Mouse (Mus musculus): ENCODE results near the gene Tmem40. TPM values are rescaled to one million over a fixed set of nuclear protein-coding genes. Genes with fewer than 3 reads are reported as not detected.
A peak's percentile ranks its signal among the peaks of the same experiment; 100 is the strongest.

The Tmem40 gene
- polyA plus RNA-seq, 1 experiment from 2014 or later = 90.6 TPM

DNA sequence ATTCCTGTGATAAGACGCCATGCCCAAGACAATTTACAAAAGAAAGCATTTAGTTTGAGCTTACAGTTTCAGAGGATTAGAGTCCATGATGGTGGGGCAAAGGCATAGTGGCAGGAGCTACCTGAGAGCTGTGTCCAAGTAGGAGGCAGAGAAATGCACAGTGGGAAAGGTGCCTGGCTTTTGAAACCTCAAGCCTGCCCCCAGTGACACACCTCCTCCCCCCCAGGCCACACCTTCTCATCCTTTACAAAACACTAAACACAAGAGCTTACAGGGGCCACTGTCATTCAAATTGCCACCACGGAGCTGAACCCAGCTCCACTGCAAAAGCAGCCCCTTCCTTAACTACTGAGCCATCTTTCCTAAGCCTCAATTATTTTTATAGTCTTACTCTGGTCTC is 34.6 kb downstream of the Tmem40 start:
- no peaks in the 10 kb centered on the region for H3K9me3 ChIP-seq (ENCODE audit: control insufficient read depth, low read length)
- no peaks in the 10 kb centered on the region for H3K36me3 ChIP-seq (ENCODE audit: control insufficient read depth, insufficient read depth, low read length)
- no peak overlapping the region for H3K27ac ChIP-seq (replicated peaks)
- DNase-seq (ENCODE audit: low spot score) (no peak), ATAC-seq (ENCODE audit: low FRiP score, low TSS enrichment) (no peak)
- 74% methylated on average over 2 of the region's 2 CpGs for WGBS
- no peak for TF ChIP-seq CTCF (IDR thresholded peaks at IDR 0.05; ENCODE audit: low read depth)
- TF ChIP-seq EP300 (optimal IDR thresholded peaks at IDR 0.05) = no peak
- no peaks in the 10 kb centered on the region for H3K27me3 ChIP-seq (ENCODE audit: control insufficient read depth, insufficient read depth, low read length)
- no peak overlapping the region for H3K4me3 ChIP-seq (ENCODE audit: low read depth, low read length)
- H3K9ac ChIP-seq (ENCODE audit: low read length) = no peak overlapping the region
- H3K4me2 ChIP-seq (replicated peaks; ENCODE audit: low read depth) = no peak overlapping the region
- H3K4me1 ChIP-seq (replicated peaks; ENCODE audit: control insufficient read depth, insufficient read depth) = no peaks in the 10 kb centered on the region

DNA sequence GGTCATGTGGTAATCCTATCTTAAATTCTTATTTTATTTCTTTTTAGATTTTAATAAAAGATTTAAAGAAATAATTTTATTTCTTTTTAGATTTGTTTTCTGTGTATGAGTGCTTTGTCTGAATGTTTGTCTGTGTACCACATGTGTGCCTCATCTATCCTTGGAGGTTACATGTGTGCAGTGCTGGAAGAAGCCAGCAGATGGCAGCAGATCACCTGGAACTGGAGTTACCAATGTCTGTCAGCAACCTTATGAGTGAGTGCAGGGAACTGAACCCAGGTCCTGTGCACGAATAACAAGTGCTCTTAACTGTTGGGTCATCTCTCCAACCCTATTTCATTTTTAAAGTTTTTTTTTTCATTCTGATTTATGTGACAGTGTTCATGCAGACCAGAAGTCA is 35.1 kb downstream of the Tmem40 start:
- 86% methylated on average over 1 of the region's 1 CpGs for WGBS
- H3K9ac ChIP-seq (ENCODE audit: low read length) = no peak overlapping the region
- no peak overlapping the region for H3K4me2 ChIP-seq (replicated peaks; ENCODE audit: low read depth)
- no peak overlapping the region for H3K4me3 ChIP-seq (ENCODE audit: low read depth, low read length)
- TF ChIP-seq CTCF (IDR thresholded peaks at IDR 0.05; ENCODE audit: low read depth) (peak; percentile 76), EP300 (optimal IDR thresholded peaks at IDR 0.05) (no peak)
- no peak for ATAC-seq (ENCODE audit: low FRiP score, low TSS enrichment)
- H3K27me3 ChIP-seq (ENCODE audit: control insufficient read depth, insufficient read depth, low read length) = no peaks in the 10 kb centered on the region
- no peaks in the 10 kb centered on the region for H3K36me3 ChIP-seq (ENCODE audit: control insufficient read depth, insufficient read depth, low read length)
- DNase-seq (ENCODE audit: low spot score) = peak; percentile 33
- no peak overlapping the region for H3K27ac ChIP-seq (replicated peaks)
- H3K4me1 ChIP-seq (replicated peaks; ENCODE audit: control insufficient read depth, insufficient read depth) = no peaks in the 10 kb centered on the region
- no peaks in the 10 kb centered on the region for H3K9me3 ChIP-seq (ENCODE audit: control insufficient read depth, low read length)

- no peak overlapping the region for H3K27ac ChIP-seq (replicated peaks)
- H3K9ac ChIP-seq (ENCODE audit: low read length) = no peak overlapping the region
- H3K4me1 ChIP-seq (replicated peaks; ENCODE audit: control insufficient read depth, insufficient read depth) = no peaks in the 10 kb centered on the region
- H3K4me2 ChIP-seq (replicated peaks; ENCODE audit: low read depth) = no peak overlapping the region
- H3K4me3 ChIP-seq (ENCODE audit: low read depth, low read length) = no peak overlapping the region
- 53% methylated on average over 5 of the region's 5 CpGs for WGBS
- TF ChIP-seq EP300 (optimal IDR thresholded peaks at IDR 0.05) (no peak), CTCF (IDR thresholded peaks at IDR 0.05; ENCODE audit: low read depth) (no peak)
- no peaks in the 10 kb centered on the region for H3K27me3 ChIP-seq (ENCODE audit: control insufficient read depth, insufficient read depth, low read length)
- no peaks in the 10 kb centered on the region for H3K36me3 ChIP-seq (ENCODE audit: control insufficient read depth, insufficient read depth, low read length)
- ATAC-seq (ENCODE audit: low FRiP score, low TSS enrichment) = no peak
- no peaks in the 10 kb centered on the region for H3K9me3 ChIP-seq (ENCODE audit: control insufficient read depth, low read length)
- DNase-seq (ENCODE audit: low spot score) = no peak
Measured at GRCm38 (mm10) chr6:115722246-115722645, 40.0 kb downstream of the Tmem40 start.

DNA sequence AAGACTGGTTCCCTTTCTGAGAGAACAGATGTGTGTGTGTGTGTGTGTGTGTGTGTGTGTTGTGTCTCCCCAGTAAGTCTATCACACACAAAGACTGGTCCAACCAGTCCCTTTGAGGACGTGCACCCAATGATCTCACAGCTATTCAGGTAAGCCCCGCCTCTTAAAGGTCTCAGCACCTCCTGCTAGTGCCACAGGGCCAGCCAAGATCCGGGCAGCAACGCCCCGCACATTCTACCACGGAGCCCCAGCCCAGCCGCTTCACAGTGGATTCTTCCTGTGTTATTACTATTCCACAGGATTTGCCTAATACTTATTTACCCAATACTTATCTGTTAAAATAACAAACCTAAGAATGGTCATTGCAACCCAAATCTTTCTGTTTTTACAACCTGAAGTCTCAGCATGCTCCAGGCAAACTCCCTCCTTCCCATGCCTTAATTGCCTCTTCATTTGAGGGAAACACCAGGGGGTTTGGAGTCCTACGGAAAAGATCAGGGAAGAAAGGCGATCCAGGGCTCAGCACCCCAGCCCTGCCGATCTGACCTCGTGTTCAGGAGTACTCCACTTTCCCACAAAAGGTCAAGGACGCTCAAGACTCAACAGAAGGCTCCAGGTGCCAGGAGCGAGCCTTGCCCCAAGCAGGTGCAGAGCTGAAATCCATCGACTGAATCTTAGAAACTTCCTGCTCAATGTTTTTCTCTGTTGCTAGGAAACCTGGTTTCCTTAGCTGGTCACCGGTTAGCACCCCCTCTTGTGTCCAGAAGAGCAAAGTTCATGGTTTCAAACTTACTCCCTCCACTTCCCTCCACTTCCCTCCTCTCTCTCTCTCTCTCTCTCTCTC is 44.3 kb downstream of the Tmem40 start:
- H3K4me1 ChIP-seq (replicated peaks; ENCODE audit: control insufficient read depth, insufficient read depth) = no peaks in the 10 kb centered on the region
- H3K9me3 ChIP-seq (ENCODE audit: control insufficient read depth, low read length) = no peaks in the 10 kb centered on the region
- peak overlapping the region; percentile 12; the same call in 1 of the 2 replicates for H3K4me3 ChIP-seq (ENCODE audit: low read depth, low read length)
- peak overlapping the region; percentile 91 for H3K27ac ChIP-seq (replicated peaks)
- peak overlapping the region; percentile 50; the same call in 1 of the 2 replicates for H3K9ac ChIP-seq (ENCODE audit: low read length)
- 2% methylated on average over 15 of the region's 15 CpGs for WGBS
- peak overlapping the region; percentile 48 for H3K4me2 ChIP-seq (replicated peaks; ENCODE audit: low read depth)
- ATAC-seq (ENCODE audit: low FRiP score, low TSS enrichment) (peak; percentile 96), DNase-seq (ENCODE audit: low spot score) (peak; percentile 85)
- no peaks in the 10 kb centered on the region for H3K27me3 ChIP-seq (ENCODE audit: control insufficient read depth, insufficient read depth, low read length)
- TF ChIP-seq EP300 (optimal IDR thresholded peaks at IDR 0.05) = no peak
- TF ChIP-seq CTCF (IDR thresholded peaks at IDR 0.05; ENCODE audit: low read depth) = peak; percentile 69
- H3K36me3 ChIP-seq (ENCODE audit: control insufficient read depth, insufficient read depth, low read length) = no peaks in the 10 kb centered on the region

DNA sequence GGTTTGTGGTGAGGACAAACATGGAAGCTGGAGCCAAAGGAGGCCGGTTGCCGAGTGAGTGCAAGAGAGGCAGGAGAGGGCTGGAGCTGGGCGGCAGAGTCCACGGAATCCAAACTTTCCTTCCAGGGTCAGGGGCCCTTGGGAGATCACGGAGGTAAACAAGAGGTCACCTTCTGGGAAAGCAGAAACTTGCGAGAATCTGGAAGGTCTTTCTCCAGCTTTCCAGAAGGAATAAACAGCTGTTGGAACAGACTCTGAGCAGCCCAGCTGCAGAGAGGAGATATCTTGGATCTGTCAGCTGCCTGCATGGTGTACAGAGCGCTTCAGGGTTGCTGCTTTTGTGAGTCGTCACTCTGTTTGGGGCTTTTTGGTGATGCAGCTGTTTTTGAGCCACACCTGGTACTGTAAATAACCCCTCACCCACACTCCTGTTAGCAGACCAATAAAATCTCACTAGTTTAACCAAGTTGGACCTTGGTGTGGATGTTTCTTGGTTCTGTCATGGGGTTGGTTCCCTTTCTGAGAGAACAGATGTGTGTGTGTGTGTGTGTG is 45.0 kb downstream of the Tmem40 start:
- Histone ChIP-seq H3K4me1 (replicated peaks; ENCODE audit: control insufficient read depth, insufficient read depth) (no peaks in the 10 kb centered on the region), H3K4me3 (ENCODE audit: low read depth, low read length) (no peak overlapping the region), H3K27ac (replicated peaks) (peak overlapping the region; percentile 91), H3K36me3 (ENCODE audit: control insufficient read depth, insufficient read depth, low read length) (no peaks in the 10 kb centered on the region), H3K27me3 (ENCODE audit: control insufficient read depth, insufficient read depth, low read length) (no peaks in the 10 kb centered on the region), H3K9me3 (ENCODE audit: control insufficient read depth, low read length) (no peaks in the 10 kb centered on the region), H3K9ac (ENCODE audit: low read length) (peak overlapping the region; percentile 13; the same call in 1 of the 2 replicates), H3K4me2 (replicated peaks; ENCODE audit: low read depth) (peak overlapping the region; percentile 48; the same call in 1 of the 2 replicates)
- TF ChIP-seq CTCF (IDR thresholded peaks at IDR 0.05; ENCODE audit: low read depth) = no peak
- TF ChIP-seq EP300 (optimal IDR thresholded peaks at IDR 0.05) = no peak
- ATAC-seq (ENCODE audit: low FRiP score, low TSS enrichment) (peak; percentile 65), DNase-seq (ENCODE audit: low spot score) (peak; percentile 50)
- 12% methylated on average over 8 of the region's 8 CpGs for WGBS

- 83% methylated on average over 2 of the region's 3 CpGs for WGBS
- ATAC-seq (ENCODE audit: low FRiP score, low TSS enrichment) = no peak
- no peak for DNase-seq (ENCODE audit: low spot score)
- H3K27me3 ChIP-seq (ENCODE audit: control insufficient read depth, insufficient read depth, low read length) = no peaks in the 10 kb centered on the region
- no peak for TF ChIP-seq EP300 (optimal IDR thresholded peaks at IDR 0.05)
- TF ChIP-seq CTCF (IDR thresholded peaks at IDR 0.05; ENCODE audit: low read depth) = no peak
- H3K9me3 ChIP-seq (ENCODE audit: control insufficient read depth, low read length) = no peaks in the 10 kb centered on the region
- H3K4me2 ChIP-seq (replicated peaks; ENCODE audit: low read depth) = no peak overlapping the region
- H3K4me1 ChIP-seq (replicated peaks; ENCODE audit: control insufficient read depth, insufficient read depth) = no peaks in the 10 kb centered on the region
- H3K4me3 ChIP-seq (ENCODE audit: low read depth, low read length) = no peak overlapping the region
- H3K9ac ChIP-seq (ENCODE audit: low read length) = no peak overlapping the region
- no peaks in the 10 kb centered on the region for H3K36me3 ChIP-seq (ENCODE audit: control insufficient read depth, insufficient read depth, low read length)
- no peak overlapping the region for H3K27ac ChIP-seq (replicated peaks)
Measured at GRCm38 (mm10) chr6:115711261-115711660, 50.9 kb downstream of the Tmem40 start.

All from stomach, postnatal 0 days (tissue).